Mouse (Mus musculus) CD4-positive, CD25-positive, alpha-beta regulatory T cell, adult 2 months (primary cell): Measurements from ENCODE around the gene Kif5c.

Experiments used
- DNase-seq: peaks from one replicate; pipeline ENCODE4 v3.0.0-alpha.2; 2012; ENCODE audit warnings: low read depth, low spot score

Gene Kif5c

DNA sequence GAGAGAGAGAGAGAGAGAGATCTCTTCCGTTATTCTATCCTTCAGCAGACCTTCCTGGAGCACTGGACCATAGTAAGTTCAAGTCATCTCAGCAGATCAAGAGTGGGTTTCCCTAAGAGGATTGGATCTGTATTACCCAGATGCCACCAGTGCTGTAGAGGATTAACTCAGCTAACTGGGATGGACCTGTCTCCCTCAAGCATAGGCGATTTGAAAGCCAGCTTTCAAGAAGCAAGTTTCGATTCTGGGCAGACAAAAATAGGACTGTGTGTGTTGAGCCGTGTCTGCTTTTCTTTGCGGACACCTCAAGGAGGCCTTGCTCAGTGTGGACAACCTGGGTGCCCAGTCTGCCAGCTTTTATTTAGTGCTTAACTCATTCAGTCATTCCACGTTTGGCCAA, 170.0 kb downstream of the Kif5c start:
- no peak for DNase-seq

DNA sequence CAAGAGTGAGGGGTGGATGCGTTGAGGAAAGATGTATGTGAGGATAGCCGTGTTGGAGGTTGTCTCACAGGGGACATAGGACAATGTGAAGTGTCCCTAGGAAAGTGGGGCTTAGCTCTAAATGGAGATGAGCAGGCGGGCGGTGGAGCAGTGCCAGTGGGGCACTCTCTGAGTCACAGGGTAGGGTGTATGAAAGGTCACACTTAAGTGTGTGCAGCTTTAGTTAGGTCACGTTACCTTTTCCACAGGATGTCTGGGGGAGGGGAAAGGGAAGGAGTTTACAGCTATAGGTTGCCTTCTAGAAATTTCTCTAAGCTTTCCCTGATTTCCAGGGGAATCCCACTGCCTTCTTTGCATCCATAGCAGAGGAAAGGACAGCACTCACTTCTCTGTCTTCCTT, 170.4 kb downstream of the Kif5c start:
- peak; percentile 23 for DNase-seq

DNA sequence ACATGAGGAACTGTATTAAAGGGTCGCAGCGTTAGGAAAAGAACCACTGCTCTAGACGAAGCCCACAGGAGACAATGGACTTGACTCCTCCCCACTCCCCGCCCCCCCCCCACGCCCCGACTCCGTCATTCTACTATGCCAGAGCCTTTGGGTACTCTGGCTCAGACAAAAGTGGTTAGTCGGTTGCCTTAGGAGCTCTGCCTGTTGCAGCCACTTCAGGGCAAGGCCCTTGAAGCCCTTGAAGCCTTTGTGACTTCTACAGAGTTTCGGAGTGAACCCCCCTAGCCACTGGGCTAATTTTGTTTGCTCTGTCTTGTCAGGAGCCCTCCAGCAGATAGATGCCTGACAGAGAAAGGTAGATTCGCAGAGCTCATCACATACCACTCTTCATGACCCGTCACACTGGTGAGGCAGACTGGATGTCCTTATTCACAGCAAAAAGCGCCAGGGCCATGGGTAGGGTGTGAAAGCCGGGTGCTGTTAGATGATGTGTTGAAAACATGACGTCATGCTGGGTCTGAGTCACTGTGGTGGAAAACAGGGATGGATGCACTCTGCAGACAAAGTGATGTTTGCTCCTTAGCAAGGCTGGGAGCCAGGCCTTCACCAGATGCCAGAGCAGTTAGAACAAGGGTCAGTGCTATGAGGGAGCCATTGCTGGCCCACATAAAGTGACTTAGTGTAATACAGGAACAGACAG, 178.5 kb downstream of the Kif5c start:
- DNase-seq = no peak

- DNase-seq = no peak
Observed at GRCm38 (mm10) chr2:49804448-49804847, 185.3 kb downstream of the Kif5c start.

DNA sequence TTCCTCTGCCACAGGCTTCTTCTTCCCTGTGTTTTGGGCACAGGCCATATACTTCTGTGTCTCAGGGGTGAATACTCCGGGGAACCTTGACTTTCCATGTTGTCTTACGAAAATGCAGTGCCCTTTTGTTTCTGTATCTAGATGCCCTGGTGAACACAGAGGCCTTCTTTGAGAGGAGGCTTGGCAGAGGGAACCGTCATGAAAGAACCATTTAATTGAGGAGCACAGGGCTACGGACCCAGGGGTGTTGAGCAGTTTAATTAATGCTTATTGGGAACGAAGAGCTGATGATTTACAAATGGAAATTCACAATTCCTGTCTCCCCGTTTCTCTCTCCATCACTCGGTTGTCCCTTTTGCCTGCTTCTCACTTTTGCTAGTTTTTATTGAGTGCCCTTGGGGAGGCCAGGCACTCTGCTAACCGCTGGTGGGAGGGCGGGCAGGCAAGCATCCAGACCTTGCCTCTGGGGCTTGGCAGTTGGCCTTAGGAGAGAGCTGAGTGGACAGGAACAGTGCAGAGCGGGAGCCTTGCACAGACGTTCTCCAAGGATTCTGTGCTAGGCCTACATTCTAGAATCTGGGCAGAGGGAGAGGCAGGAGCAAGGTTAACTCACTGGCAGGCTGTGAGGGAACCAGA, 186.8 kb downstream of the Kif5c start:
- no peak for DNase-seq

- no peak for DNase-seq
Observed at GRCm38 (mm10) chr2:49809496-49809895, 190.4 kb downstream of the Kif5c start.

- no peak for DNase-seq
Observed at GRCm38 (mm10) chr2:49811420-49811819, 192.3 kb downstream of the Kif5c start.

DNA sequence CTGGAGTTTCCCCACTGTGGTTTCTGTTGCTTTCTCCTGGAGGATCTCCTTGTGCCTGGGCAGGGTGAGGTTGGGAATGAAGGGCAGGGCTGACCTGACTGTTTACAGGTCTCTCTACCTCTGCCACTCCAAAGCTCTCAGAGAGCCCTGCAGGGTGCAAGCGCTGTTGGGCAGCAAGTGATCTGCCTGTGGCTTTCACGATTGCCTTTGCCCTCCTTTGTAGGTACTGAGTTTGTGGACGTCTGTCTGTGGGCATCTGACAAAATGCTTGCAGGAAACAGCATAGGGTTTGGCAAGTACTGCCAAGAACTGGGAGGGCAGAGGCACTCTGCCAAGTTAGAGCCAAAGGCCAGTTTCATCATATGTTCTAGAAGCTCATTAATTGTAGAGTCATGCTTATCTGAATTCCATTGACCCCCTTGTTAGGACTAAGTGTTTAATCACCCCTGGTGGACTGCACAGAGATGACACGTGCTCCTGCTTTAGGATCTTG, 192.8 kb downstream of the Kif5c start:
- no peak for DNase-seq

- DNase-seq = no peak
Observed at GRCm38 (mm10) chr2:49813151-49813550, 194.1 kb downstream of the Kif5c start.

- no peak for DNase-seq
Observed at GRCm38 (mm10) chr2:49814011-49814410, 194.9 kb downstream of the Kif5c start.

DNA sequence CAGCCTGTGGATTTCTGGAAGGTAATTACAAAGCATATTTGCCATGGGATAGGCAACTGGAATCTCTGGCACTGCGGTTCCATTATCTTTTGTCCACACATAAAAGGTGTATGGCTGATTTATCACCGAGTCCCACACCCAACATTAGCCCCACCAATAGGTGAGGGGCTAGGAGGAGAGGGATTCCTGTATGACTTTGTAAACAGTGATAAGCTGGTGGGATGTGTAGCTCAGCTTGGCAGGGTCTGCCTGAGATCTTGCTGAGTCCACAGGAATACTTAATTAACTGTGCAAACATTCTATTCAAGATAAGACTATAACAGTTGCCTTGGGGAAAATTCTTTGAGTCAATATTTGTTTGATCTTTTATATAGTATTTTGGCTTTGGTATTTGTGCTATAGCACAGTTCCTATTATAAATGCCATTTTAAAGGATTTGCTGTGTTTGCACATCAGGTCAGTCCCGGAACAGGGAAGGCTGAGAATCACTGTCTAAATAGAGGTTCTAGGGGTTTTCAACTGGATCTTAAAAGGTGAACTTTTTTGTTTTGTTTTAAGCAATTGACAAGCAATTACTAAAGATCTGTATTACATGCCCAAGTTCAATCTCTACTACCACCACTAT, 196.7 kb downstream of the Kif5c start:
- no peak for DNase-seq

DNA sequence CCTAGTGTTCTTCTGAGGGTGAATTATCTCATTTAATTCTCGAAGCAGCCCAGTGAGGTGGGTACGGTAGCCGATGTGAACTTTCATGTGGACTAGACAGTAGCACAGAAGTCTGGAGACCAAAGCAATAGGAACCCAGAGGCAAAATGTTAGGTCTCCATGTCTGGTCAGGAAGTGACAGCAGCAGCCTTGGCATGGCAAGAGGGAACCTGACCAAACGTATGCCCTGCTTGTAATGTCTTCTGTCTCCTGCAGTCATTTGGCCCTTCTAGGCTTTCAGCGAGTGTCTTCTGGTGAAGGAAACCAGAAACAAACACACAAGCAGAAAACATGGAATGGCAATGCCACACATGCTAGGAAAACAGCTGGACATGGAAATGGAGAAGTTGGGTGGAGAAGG, 197.5 kb downstream of the Kif5c start:
- DNase-seq = no peak

DNA sequence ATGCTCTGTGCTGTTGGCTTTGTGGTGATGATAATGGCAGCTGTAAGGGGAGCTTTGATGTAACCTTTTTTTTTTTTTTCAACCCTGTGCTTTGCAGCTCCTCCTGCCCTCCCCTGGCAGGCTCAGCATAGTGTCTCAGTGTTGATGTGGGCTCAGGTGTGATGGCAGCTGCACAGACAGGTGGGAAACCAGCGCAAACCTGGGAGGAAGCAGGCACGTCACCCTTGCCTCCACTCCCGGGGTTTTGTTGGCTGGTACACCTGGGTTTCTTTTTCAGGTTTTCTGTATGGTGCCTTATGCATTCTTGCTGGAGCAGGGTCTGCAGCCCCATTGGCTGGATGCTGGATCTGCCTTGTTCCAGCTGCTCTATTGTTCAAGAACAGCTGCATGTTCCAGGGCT, 198.1 kb downstream of the Kif5c start:
- no peak for DNase-seq

DNA sequence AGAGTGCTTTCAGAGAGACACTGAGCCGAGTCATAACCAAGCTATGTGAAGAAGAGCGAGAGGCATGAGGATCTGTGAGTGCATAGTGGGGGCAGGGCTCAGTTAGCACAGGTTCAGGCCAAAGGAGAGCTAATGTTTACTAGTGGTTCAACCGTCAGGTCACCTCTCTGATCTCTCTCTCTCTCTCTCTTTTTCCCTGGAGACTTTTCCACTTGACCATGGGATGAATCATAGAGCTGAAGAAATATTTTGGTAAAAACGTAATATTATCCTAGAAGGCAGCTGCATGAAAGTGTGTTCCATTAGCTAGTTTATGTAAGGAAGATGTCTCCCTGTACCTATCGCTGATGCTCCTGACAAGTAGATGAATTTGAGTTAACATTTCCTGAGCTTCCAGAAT, 199.0 kb downstream of the Kif5c start:
- no peak for DNase-seq

DNA sequence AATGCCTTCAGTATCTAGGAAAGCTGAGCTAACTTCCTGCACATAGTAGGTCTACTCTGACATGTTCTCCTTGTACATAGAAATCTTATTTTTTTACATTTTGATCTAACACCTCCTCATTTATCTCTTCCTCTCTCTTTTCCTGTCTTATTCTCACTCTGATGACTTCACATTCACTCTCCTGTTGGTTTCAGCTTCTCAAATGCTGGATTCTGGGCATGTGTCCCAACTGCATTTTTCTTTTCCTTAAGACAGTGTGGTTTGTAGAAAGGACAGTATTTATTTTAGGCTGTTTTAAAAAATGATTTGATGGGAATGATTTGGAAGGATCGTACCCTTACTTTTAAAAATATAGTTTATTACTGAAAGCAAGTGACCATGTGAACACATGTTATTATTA, 203.2 kb downstream of the Kif5c start:
- no peak for DNase-seq
